Comparison of ENCODE assay signal across 14 mouse cellular contexts in the genomic region with DNA sequence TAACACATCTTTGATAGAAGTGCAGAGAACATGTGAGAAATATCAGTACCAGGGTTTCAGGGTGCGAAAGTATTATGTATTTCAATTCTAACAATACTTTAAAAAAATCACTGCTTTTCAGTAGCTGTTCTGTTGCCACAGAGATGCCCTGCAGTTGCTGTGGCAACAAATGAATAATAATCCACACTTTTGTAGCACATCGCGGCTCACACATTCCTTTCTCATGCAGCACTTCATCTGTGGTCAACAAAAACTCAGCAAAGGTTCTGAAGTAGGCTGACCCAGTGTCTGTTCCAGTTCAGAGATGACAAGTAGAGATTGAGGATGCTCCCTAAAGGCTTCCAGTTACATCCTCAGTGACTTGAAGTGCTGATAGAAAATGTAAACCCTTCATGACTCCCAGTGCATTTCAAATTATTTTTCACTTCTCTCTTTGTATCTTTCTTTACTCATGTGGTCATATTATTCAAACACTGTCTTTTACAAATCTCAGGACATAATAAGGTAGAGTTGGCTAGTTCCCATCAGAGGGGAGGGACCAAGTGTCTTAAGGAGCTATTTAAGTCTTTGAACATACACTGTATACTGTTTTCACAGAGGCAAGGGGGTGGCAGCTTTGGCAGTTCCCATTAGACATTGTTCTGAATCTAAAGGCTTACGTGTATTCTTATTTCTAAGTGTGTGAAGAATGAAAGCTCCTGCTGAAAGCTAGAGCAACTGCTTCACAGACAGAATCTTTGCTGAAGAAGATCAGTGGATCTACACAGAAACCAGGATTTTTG.
DNase-seq lines count a peak whose midpoint lies in the region; ATAC-seq and TF ChIP-seq lines count a peak whose summit lies in the region.
"Had no signal": no experiment of that assay in that cellular context is flagged by ENCODE, and none has a peak within 500 bp of the region (broad histone marks: within the 10 kb centered on the region; RNA-seq: fewer than 3 reads in every experiment).

No protein-coding gene starts in this region.

- TF ChIP-seq CTCF in liver, postnatal 0 days (IDR thresholded peaks at IDR 0.05; ENCODE audit: low read depth) = no peak

- ATAC-seq in forebrain, embryonic 13.5 days = peak; percentile 57
- no peak for ATAC-seq in liver, postnatal 0 days

- TF ChIP-seq EP300 in liver, postnatal 0 days (IDR thresholded peaks at IDR 0.05; ENCODE audit: low read depth) = no peak

- H3K27ac ChIP-seq in forebrain, embryonic 13.5 days = no peak overlapping the region
- H3K27ac ChIP-seq in forebrain, embryonic 10.5 days = no peak overlapping the region
- no peak overlapping the region for H3K27ac ChIP-seq in liver, postnatal 0 days (ENCODE audit: low read depth)
- H3K27ac ChIP-seq: embryonic facial prominence, embryonic 12.5 days; heart, embryonic 15.5 days; liver, embryonic 13.5 days; macrophage had no signal

- no peak overlapping the region for H3K4me2 ChIP-seq in forebrain, embryonic 13.5 days
- no peak overlapping the region for H3K4me2 ChIP-seq in liver, postnatal 0 days (ENCODE audit: low read depth, low read length)
- H3K4me2 ChIP-seq: embryonic facial prominence, embryonic 12.5 days; heart, embryonic 15.5 days; liver, embryonic 13.5 days had no signal

- H3K4me3 ChIP-seq in forebrain, embryonic 13.5 days = no peak overlapping the region
- H3K4me3 ChIP-seq in forebrain, embryonic 10.5 days = no peak overlapping the region
- no peak overlapping the region for H3K4me3 ChIP-seq in liver, postnatal 0 days (ENCODE audit: low read depth, low read length)
- H3K4me3 ChIP-seq: embryonic facial prominence, embryonic 12.5 days; heart, embryonic 15.5 days; liver, embryonic 13.5 days had no signal

- no peaks in the 10 kb centered on the region for H3K27me3 ChIP-seq in forebrain, embryonic 13.5 days
- H3K27me3 ChIP-seq in forebrain, embryonic 10.5 days (ENCODE audit: poor library complexity, severe bottlenecking) = no peaks in the 10 kb centered on the region
- no peaks in the 10 kb centered on the region for H3K27me3 ChIP-seq in liver, postnatal 0 days (ENCODE audit: insufficient read depth, low read length)
- H3K27me3 ChIP-seq: embryonic facial prominence, embryonic 12.5 days; heart, embryonic 15.5 days; liver, embryonic 13.5 days had no signal

- H3K9ac ChIP-seq in forebrain, embryonic 13.5 days = no peak overlapping the region
- no peak overlapping the region for H3K9ac ChIP-seq in liver, postnatal 0 days (replicated peaks)
- H3K9ac ChIP-seq: embryonic facial prominence, embryonic 12.5 days; heart, embryonic 15.5 days; liver, embryonic 13.5 days had no signal

- no peaks in the 10 kb centered on the region for H3K36me3 ChIP-seq in forebrain, embryonic 13.5 days (ENCODE audit: poor library complexity, severe bottlenecking)
- H3K36me3 ChIP-seq in forebrain, embryonic 10.5 days (replicated peaks) = no peaks in the 10 kb centered on the region
- H3K36me3 ChIP-seq in liver, postnatal 0 days (replicated peaks; ENCODE audit: insufficient read depth, low read length) = no peaks in the 10 kb centered on the region
- H3K36me3 ChIP-seq: embryonic facial prominence, embryonic 12.5 days; heart, embryonic 15.5 days; liver, embryonic 13.5 days had no signal

- no peak for DNase-seq in forebrain, embryonic 10.5 days (ENCODE audit: extremely low spot score, low spot score)
- DNase-seq in right cerebral cortex, adult 2 months (ENCODE audit: low spot score in 2 of 2) = peak; percentile 5 to 17
- no peak for DNase-seq in right cerebral cortex, postnatal 25 days
- DNase-seq in layer of hippocampus, postnatal 14 days (ENCODE audit: low spot score in 2 of 2) = peak; percentile 7 to 24
- peak; percentile 16 for DNase-seq in telencephalon, adult 2 months (ENCODE audit: low read depth, low spot score)
- no peak for DNase-seq in liver, postnatal 0 days
- DNase-seq in thymus, postnatal 36 days = no peak
- DNase-seq: cerebellum, adult 8-10 months; kidney, postnatal 14 days; liver, embryonic 13.5 days had no signal

- H3K4me1 ChIP-seq in forebrain, embryonic 13.5 days = peaks cover 11% of the 10 kb centered on the region; the same call in 1 of the 2 replicates
- H3K4me1 ChIP-seq in forebrain, embryonic 10.5 days = peaks cover 9% of the 10 kb centered on the region; the same call in 1 of the 2 replicates
- H3K4me1 ChIP-seq in liver, postnatal 0 days (ENCODE audit: insufficient read depth) = no peaks in the 10 kb centered on the region
- H3K4me1 ChIP-seq: embryonic facial prominence, embryonic 12.5 days; heart, embryonic 15.5 days; liver, embryonic 13.5 days had no signal

- no peaks in the 10 kb centered on the region for H3K9me3 ChIP-seq in forebrain, embryonic 13.5 days (replicated peaks)
- H3K9me3 ChIP-seq in forebrain, embryonic 10.5 days = no peaks in the 10 kb centered on the region
- no peaks in the 10 kb centered on the region for H3K9me3 ChIP-seq in liver, postnatal 0 days (ENCODE audit: low read length)
- H3K9me3 ChIP-seq: embryonic facial prominence, embryonic 12.5 days; heart, embryonic 15.5 days; liver, embryonic 13.5 days had no signal

- WGBS in forebrain, embryonic 13.5 days = 15% methylated on average over 4 of the region's 4 CpGs
- 74% methylated on average over 4 of the region's 4 CpGs for WGBS in forebrain, embryonic 10.5 days
- 81% methylated on average over 4 of the region's 4 CpGs for WGBS in liver, postnatal 0 days (ENCODE audit: insufficient replicate concordance)

Comparison
In these comparisons a context has a peak if more than half of its experiments do, and no peak if none do; other contexts are left out.
1. DNase-seq: peak in right cerebral cortex, adult 2 months (2 of 2), layer of hippocampus, postnatal 14 days (2 of 2) and telencephalon, adult 2 months (single experiment); none in forebrain, embryonic 10.5 days (single experiment), right cerebral cortex, postnatal 25 days (single experiment), liver, postnatal 0 days (single experiment) and thymus, postnatal 36 days (0 of 2).